Mouse (Mus musculus) ES-E14 (cell line): ENCODE measurements around the gene Gm42517. TPM values are rescaled to one million over a fixed set of nuclear protein-coding genes. Genes with fewer than 3 reads are reported as not detected.
A peak's percentile ranks its signal among the peaks of the same experiment; 100 is the strongest.

Source experiments
- DNase-seq: peaks from one replicate; pipeline ENCODE4 v3.0.0-alpha.2; 2013; ENCODE audit warnings: low read depth, low spot score
- H3K27ac ChIP-seq: 2 replicates; pipeline ENCODE4 v1.5.1; 2012; ENCODE audit warnings: low read depth, mild to moderate bottlenecking, low read length, moderate library complexity, mixed read lengths; ENCODE audit not compliant: poor library complexity, insufficient read depth, severe bottlenecking
- H3K36me3 ChIP-seq: 2 replicates; pipeline ENCODE4 v1.6.1; 2012; ENCODE audit warnings: mild to moderate bottlenecking, low read length, moderate library complexity, mixed read lengths; ENCODE audit not compliant: control insufficient read depth, poor library complexity, insufficient read depth, severe bottlenecking
- H3K4me1 ChIP-seq, 2 experiments: fragments of 150-350 bp in 1 of 2; sonication (generic) in 1 of 2; 2 replicates each; pipeline ENCODE4 v1.6.1; 2012; ENCODE audit warnings: low read length in 2 of 2, mild to moderate bottlenecking in 1 of 2, mixed read lengths in 1 of 2; ENCODE audit not compliant: control insufficient read depth in 2 of 2, insufficient read depth in 2 of 2, poor library complexity in 1 of 2
- H3K4me3 ChIP-seq, 2 experiments: fragments of 150-350 bp in 1 of 2; sonication (generic) in 1 of 2; 2 replicates each; pipeline ENCODE4 v1.5.1; 2012; ENCODE audit warnings: low read length in 2 of 2, low read depth in 1 of 2, mild to moderate bottlenecking in 1 of 2, mixed read lengths in 1 of 2; ENCODE audit not compliant: insufficient read depth in 1 of 2, poor library complexity in 1 of 2, severe bottlenecking in 1 of 2
- H3K9ac ChIP-seq: 2 replicates; pipeline ENCODE4 v1.6.1; 2012; ENCODE audit warnings: low read depth, mild to moderate bottlenecking, low read length, mixed read lengths; ENCODE audit not compliant: poor library complexity, insufficient read depth, severe bottlenecking
- H3K9me3 ChIP-seq: fragments of 150-350 bp; sonication (generic); 2 replicates; pipeline ENCODE4 v1.6.1; 2012; ENCODE audit warnings: low read depth, mild to moderate bottlenecking, low read length; ENCODE audit not compliant: control insufficient read depth, insufficient read depth
- CHD2 ChIP-seq: IDR thresholded peaks from 2 replicates; pipeline ENCODE4 v1.6.1; 2014; ENCODE audit warnings: mild to moderate bottlenecking, low read depth, low read length, inconsistent platforms
- HCFC1 ChIP-seq: IDR thresholded peaks from 2 replicates; pipeline ENCODE4 v1.6.1; 2012; ENCODE audit warnings: low read length, inconsistent platforms, borderline replicate concordance; ENCODE audit not compliant: insufficient read depth
- MAFK ChIP-seq: IDR thresholded peaks from 2 replicates; pipeline ENCODE4 v1.6.1; 2014; ENCODE audit warnings: mild to moderate bottlenecking, low read depth, low read length, inconsistent platforms; ENCODE audit not compliant: insufficient read depth
- ZC3H11A ChIP-seq: IDR thresholded peaks from 2 replicates; pipeline ENCODE4 v1.6.1; 2012; ENCODE audit warnings: low read depth, mild to moderate bottlenecking, inconsistent platforms, low read length, borderline replicate concordance
- ZNF384 ChIP-seq: IDR thresholded peaks from 2 replicates; pipeline ENCODE4 v1.6.1; 2012; ENCODE audit warnings: low read depth, low read length, inconsistent platforms
- in situ Hi-C, 2 experiments: fragments of 600-800 bp; cut with MboI; formaldehyde crosslinking; loops; one replicate each; pipeline ENCODE4 v1.15.1; 2025; ENCODE audit warnings: low sequenced_read_pairs in 2 of 2, inconsistent platforms in 1 of 2; ENCODE audit not compliant: unreplicated experiment in 2 of 2
- total RNA-seq: library from RNA; depleted of rRNA; stranded (reverse); fragments of 300-350 nt; gene quantifications from 2 replicates; pipeline ENCODE4 v1.2.3, GENCODE M21; 2012

Gene Gm42517
- total RNA-seq, 1 experiment, result 0.45 TPM

- H3K27ac ChIP-seq, result no peak overlapping the region
- no peak for TF ChIP-seq ZNF384
- no peak for TF ChIP-seq MAFK
- TF ChIP-seq CHD2, result no peak
- no peak for TF ChIP-seq HCFC1
- no peak for TF ChIP-seq ZC3H11A
- in situ Hi-C loops, result no loop called here
- DNase-seq, result no peak
- H3K4me3 ChIP-seq, result peak overlapping the region; percentile 48 to 66; a peak in 3 of 4 replicates
- H3K9me3 ChIP-seq, result no peaks in the 10 kb centered on the region
- H3K9ac ChIP-seq, result no peak overlapping the region
- peaks cover 0 to 2% of the 10 kb centered on the region in 2 experiments; a peak in 1 of 4 replicates for H3K4me1 ChIP-seq
- no peaks in the 10 kb centered on the region for H3K36me3 ChIP-seq
Observed at GRCm38 (mm10) chr5:108368446-108368845, 724 bp upstream of the Gm42517 start.

GRCm38 (mm10) chr5:108366984-108367841 lies 509 bp downstream of the Gm42517 start:
- Histone ChIP-seq H3K9ac (peak overlapping the region; percentile 59), H3K9me3 (no peaks in the 10 kb centered on the region), H3K4me1 (peaks cover 0 to 2% of the 10 kb centered on the region in 2 experiments; a peak in 1 of 4 replicates), H3K4me3 (peak overlapping the region; percentile 66 to 67), H3K27ac (no peak overlapping the region), H3K36me3 (no peaks in the 10 kb centered on the region)
- peak; percentile 25 for DNase-seq
- no peak for TF ChIP-seq CHD2
- no peak for TF ChIP-seq MAFK
- TF ChIP-seq ZC3H11A, result no peak
- no peak for TF ChIP-seq ZNF384
- no peak for TF ChIP-seq HCFC1
- in situ Hi-C loops, result no loop called here

- H3K4me3 ChIP-seq, result peak overlapping the region; percentile 66 to 67
- DNase-seq, result no peak
- in situ Hi-C loops, result no loop called here
Observed at GRCm38 (mm10) chr5:108366328-108366983, 1.3 kb downstream of the Gm42517 start.

GRCm38 (mm10) chr5:108362330-108362729 lies 5.4 kb downstream of the Gm42517 start:
- no peaks in the 10 kb centered on the region; a peak in 1 of 4 replicates for H3K4me1 ChIP-seq
- no peak overlapping the region for H3K4me3 ChIP-seq
- no peaks in the 10 kb centered on the region for H3K9me3 ChIP-seq
- peak; percentile 28 for DNase-seq
- no peak overlapping the region for H3K9ac ChIP-seq
- no peaks in the 10 kb centered on the region for H3K36me3 ChIP-seq
- in situ Hi-C loops, result no loop called here
- TF ChIP-seq HCFC1 (no peak), MAFK (no peak), ZC3H11A (no peak), CHD2 (no peak), ZNF384 (no peak)
- no peak overlapping the region for H3K27ac ChIP-seq

More at GRCm38 (mm10) chr5:108366328-108366983, 1.3 kb downstream of the Gm42517 start:
- Histone ChIP-seq H3K36me3 (no peaks in the 10 kb centered on the region), H3K9ac (no peak overlapping the region), H3K27ac (no peak overlapping the region), H3K4me1 (peaks cover 0 to 2% of the 10 kb centered on the region in 2 experiments; a peak in 1 of 4 replicates), H3K9me3 (no peaks in the 10 kb centered on the region)
- no peak for TF ChIP-seq ZNF384
- no peak for TF ChIP-seq HCFC1
- TF ChIP-seq CHD2, result no peak
- TF ChIP-seq ZC3H11A, result no peak
- TF ChIP-seq MAFK, result no peak
